Comparison of ENCODE assay signal across 8 mouse cellular contexts in the genomic region with DNA sequence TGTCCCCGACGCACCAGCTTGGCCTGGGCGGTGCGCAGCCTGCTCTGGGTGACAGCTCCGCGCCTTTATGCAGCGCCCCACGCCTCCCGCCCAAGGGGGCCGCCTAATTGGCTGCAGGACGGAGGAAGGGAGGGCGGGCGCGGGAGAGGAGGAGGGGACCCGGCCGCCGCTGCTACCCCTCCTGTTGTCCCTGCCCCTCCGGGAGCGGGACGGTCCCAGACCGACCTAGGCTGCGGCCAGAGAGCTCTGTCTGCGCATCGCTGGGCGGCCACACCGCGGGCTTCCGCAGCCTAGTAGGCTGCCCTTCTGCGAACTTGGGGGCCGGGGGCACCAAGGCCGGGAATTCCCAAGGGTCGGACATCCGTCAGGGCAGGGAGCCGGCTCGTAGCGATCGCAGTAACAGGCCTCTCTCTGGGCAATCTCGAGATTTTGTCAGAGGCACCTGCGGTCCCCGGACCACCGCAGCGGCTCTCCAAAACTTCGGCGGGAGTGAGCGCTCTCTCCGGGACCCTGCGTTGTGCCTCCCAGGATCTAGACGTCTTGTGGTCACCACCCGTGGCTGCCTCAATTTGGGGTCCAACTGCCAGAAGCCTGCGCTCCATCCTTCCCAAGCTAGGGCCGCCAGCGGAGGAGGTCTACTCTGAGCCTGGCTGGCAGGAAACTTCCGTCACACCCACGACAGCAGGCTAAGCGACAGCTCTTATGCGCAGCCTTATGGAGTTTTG. TPM values are rescaled to one million over a fixed set of nuclear protein-coding genes. Genes with fewer than 3 reads are reported as not detected.
A peak's percentile ranks its signal among the peaks of the same experiment; 100 is the strongest.
DNase-seq lines count a peak whose midpoint lies in the region; ATAC-seq and TF ChIP-seq lines count a peak whose summit lies in the region.

A gene (minus strand): TSS at position 81 of the 725 bp plus-strand sequence.

- no peak for DNase-seq in layer of hippocampus, adult 2 months (ENCODE audit: low spot score in 2 of 2)
- no peak for DNase-seq in layer of hippocampus, adult 9-10 months (ENCODE audit: low spot score)
- DNase-seq in brain, adult 2 months (ENCODE audit: low read depth, low spot score): peak; percentile 44
- peak; percentile 67 for DNase-seq in gastrocnemius, postnatal 25 days
- peak; percentile 74 for DNase-seq in intestine, embryonic 14.5 days (ENCODE audit: low spot score)
- DNase-seq in cerebellum, adult 11 months: no peak

- H3K4me1 ChIP-seq in intestine, embryonic 14.5 days (replicated peaks; ENCODE audit: control insufficient read depth, insufficient read depth, low read length): peaks cover 6% of the 10 kb centered on the region; the same call in 1 of the 2 replicates
- peaks cover 3% of the 10 kb centered on the region; the same call in 1 of the 2 replicates for H3K4me1 ChIP-seq in lung, embryonic 16.5 days (replicated peaks; ENCODE audit: control insufficient read depth, insufficient read depth, low read length)
- peaks cover 10% of the 10 kb centered on the region; the same call in 1 of the 2 replicates for H3K4me1 ChIP-seq in stomach, embryonic 15.5 days

- no peak for TF ChIP-seq CTCF in layer of hippocampus, adult 2 months (conservative IDR thresholded peaks at IDR 0.05)

- no peaks in the 10 kb centered on the region for H3K36me3 ChIP-seq in intestine, embryonic 14.5 days (ENCODE audit: control insufficient read depth, insufficient read depth, low read length)
- H3K36me3 ChIP-seq in lung, embryonic 16.5 days (ENCODE audit: control insufficient read depth, insufficient read depth, low read length): no peaks in the 10 kb centered on the region
- no peaks in the 10 kb centered on the region for H3K36me3 ChIP-seq in stomach, embryonic 15.5 days

- under 1% methylated on average over 54 of the region's 56 CpGs for WGBS in intestine, embryonic 14.5 days
- WGBS in lung, embryonic 16.5 days: under 1% methylated on average over 47 of the region's 56 CpGs
- under 1% methylated on average over 53 of the region's 56 CpGs for WGBS in stomach, embryonic 15.5 days

- H3K4me2 ChIP-seq in intestine, embryonic 14.5 days (ENCODE audit: low read length): peak within 1 kb of the TSS; percentile 98
- peak within 1 kb of the TSS; percentile 65 for H3K4me2 ChIP-seq in lung, embryonic 16.5 days (ENCODE audit: low read depth, low read length)
- peak within 1 kb of the TSS; percentile 90 for H3K4me2 ChIP-seq in stomach, embryonic 15.5 days

- ATAC-seq in intestine, embryonic 14.5 days (replicated peaks; ENCODE audit: low FRiP score, low TSS enrichment, low read depth): peak; percentile 78
- peak; percentile 89 for ATAC-seq in lung, embryonic 16.5 days (ENCODE audit: low read depth)
- peak; percentile 73 for ATAC-seq in stomach, embryonic 15.5 days (ENCODE audit: insufficient read depth, low FRiP score, low read depth)

- no peak within 1 kb of the TSS for H3K27ac ChIP-seq in layer of hippocampus, adult 2 months
- no peak within 1 kb of the TSS for H3K27ac ChIP-seq in intestine, embryonic 14.5 days (ENCODE audit: low read depth)
- no peak within 1 kb of the TSS for H3K27ac ChIP-seq in lung, embryonic 16.5 days (ENCODE audit: low read length)
- no peak within 1 kb of the TSS for H3K27ac ChIP-seq in stomach, embryonic 15.5 days

- peaks cover 54% of the 10 kb centered on the region for H3K27me3 ChIP-seq in intestine, embryonic 14.5 days (replicated peaks; ENCODE audit: control insufficient read depth, insufficient read depth, low read length)
- H3K27me3 ChIP-seq in lung, embryonic 16.5 days (ENCODE audit: control insufficient read depth, insufficient read depth, low read depth, low read length): peaks cover 48% of the 10 kb centered on the region
- H3K27me3 ChIP-seq in stomach, embryonic 15.5 days (replicated peaks): peaks cover 41% of the 10 kb centered on the region

- peak within 1 kb of the TSS; percentile 49 for H3K4me3 ChIP-seq in layer of hippocampus, adult 2 months
- peak within 1 kb of the TSS; percentile 55 for H3K4me3 ChIP-seq in intestine, embryonic 14.5 days (ENCODE audit: low read depth, low read length)
- H3K4me3 ChIP-seq in lung, embryonic 16.5 days (ENCODE audit: low read length): peak within 1 kb of the TSS; percentile 48
- peak within 1 kb of the TSS; percentile 44 for H3K4me3 ChIP-seq in stomach, embryonic 15.5 days (replicated peaks)

- no peaks in the 10 kb centered on the region for H3K9me3 ChIP-seq in intestine, embryonic 14.5 days (ENCODE audit: control insufficient read depth, low read length)
- no peaks in the 10 kb centered on the region for H3K9me3 ChIP-seq in lung, embryonic 16.5 days (ENCODE audit: control insufficient read depth, low read length)
- H3K9me3 ChIP-seq in stomach, embryonic 15.5 days: no peaks in the 10 kb centered on the region

- peak within 1 kb of the TSS; percentile 29 for H3K9ac ChIP-seq in intestine, embryonic 14.5 days (ENCODE audit: low read length)
- H3K9ac ChIP-seq in lung, embryonic 16.5 days (ENCODE audit: low read length): peak within 1 kb of the TSS; percentile 12
- H3K9ac ChIP-seq in stomach, embryonic 15.5 days: peak within 1 kb of the TSS; percentile 13; the same call in 1 of the 2 replicates

RNA-seq across cellular contexts. Expression of the gene that starts here (rescaled TPM):
- total RNA-seq in layer of hippocampus, adult 2 months (2021): 1 to 10 TPM in 1 of 2 experiments, under 1 TPM in 1; 0.83 to 1.5 TPM
- 1 to 10 TPM; 1.8 to 2.9 TPM for total RNA-seq in gastrocnemius, postnatal 25 days (2021)
- polyA plus RNA-seq in intestine, embryonic 14.5 days (2014; fragmentation: Nextera tagmentation; extraction: Ambion mirVana): 8.4 and 8.5 TPM in 2 replicates
- 1.5 and 1.7 TPM in 2 replicates for polyA plus RNA-seq in lung, embryonic 16.5 days (2015; fragmentation: Nextera tagmentation; extraction: Ambion mirVana)
- polyA plus RNA-seq in stomach, embryonic 15.5 days (2015; fragmentation: Nextera tagmentation; extraction: Ambion mirVana): 9.5 and 11.5 TPM in 2 replicates

Comparison
In these comparisons a context has a peak if more than half of its experiments do, and no peak if none do; other contexts are left out.
1. DNase-seq: peak in brain, adult 2 months (single experiment), gastrocnemius, postnatal 25 days (single experiment) and intestine, embryonic 14.5 days (single experiment); none in layer of hippocampus, adult 2 months (0 of 2), layer of hippocampus, adult 9-10 months (single experiment) and cerebellum, adult 11 months (single experiment).
2. Peak in every context shown above with its lines, with median percentiles within 50 percentile points of each other: H3K4me3 ChIP-seq, ATAC-seq, H3K4me2 ChIP-seq and H3K9ac ChIP-seq.